In genomic region chr12:108741472-108741871, GRCm38 (mm10) we compare ENCODE assay signal across 22 mouse cellular contexts. TPM values are rescaled to one million over a fixed set of nuclear protein-coding genes. Genes with fewer than 3 reads are reported as not detected.
DNase-seq lines count a peak whose midpoint lies in the region.
"Had no signal": no experiment of that assay in that cellular context is flagged by ENCODE, and none has a peak within 500 bp of the region (broad histone marks: within the 10 kb centered on the region; RNA-seq: fewer than 3 reads in every experiment).

No protein-coding gene starts in this region.

- H3K4me3 ChIP-seq in heart, embryonic 10.5 days = no peak overlapping the region
- H3K4me3 ChIP-seq: embryonic facial prominence, embryonic 10.5 days; embryonic facial prominence, embryonic 12.5 days; forebrain, embryonic 10.5 days; forebrain, embryonic 12.5 days had no signal

- peak; percentile 1 for DNase-seq in embryo, embryonic 10 days (ENCODE audit: low spot score)
- DNase-seq in embryo, embryonic 11 days = no peak
- DNase-seq in heart, embryonic 10.5 days (ENCODE audit: low spot score) = peak; percentile 22
- DNase-seq in heart, postnatal 25 days (ENCODE audit: low spot score) = no peak
- peak; percentile 64 for DNase-seq in MN1 (ENCODE audit: low spot score)
- peak; percentile 89 for DNase-seq in fat pad, adult 2 months (ENCODE audit: extremely low read depth, low read depth, low spot score)
- no peak for DNase-seq in testis, postnatal 10 days (ENCODE audit: low spot score)
- DNase-seq: adrenal gland, adult 2 months; adrenal gland, postnatal 10 days; adrenal gland, postnatal 25 days; B cell, adult 2 months; cerebellum, adult 11-12 months; cerebellum, adult 2 months; cerebellum, adult 9-10 months; cerebellum, postnatal 10 days; cerebellum, postnatal 25 days had no signal

- H3K4me1 ChIP-seq in heart, embryonic 10.5 days = no peaks in the 10 kb centered on the region
- H3K4me1 ChIP-seq: embryonic facial prominence, embryonic 10.5 days; embryonic facial prominence, embryonic 12.5 days; forebrain, embryonic 10.5 days; forebrain, embryonic 12.5 days had no signal

- H3K9me3 ChIP-seq in heart, embryonic 10.5 days = no peaks in the 10 kb centered on the region
- H3K9me3 ChIP-seq: embryonic facial prominence, embryonic 10.5 days; embryonic facial prominence, embryonic 12.5 days; forebrain, embryonic 10.5 days; forebrain, embryonic 12.5 days had no signal

- no peak overlapping the region for H3K27ac ChIP-seq in heart, embryonic 10.5 days
- H3K27ac ChIP-seq: embryonic facial prominence, embryonic 10.5 days; embryonic facial prominence, embryonic 12.5 days; forebrain, embryonic 10.5 days; forebrain, embryonic 12.5 days had no signal

- WGBS in heart, embryonic 10.5 days = 80% methylated on average over 2 of the region's 2 CpGs

- H3K27me3 ChIP-seq in heart, embryonic 10.5 days (ENCODE audit: insufficient read depth, poor library complexity, severe bottlenecking) = no peaks in the 10 kb centered on the region
- H3K27me3 ChIP-seq: embryonic facial prominence, embryonic 12.5 days; forebrain, embryonic 12.5 days had no signal

- H3K36me3 ChIP-seq in heart, embryonic 10.5 days = no peaks in the 10 kb centered on the region
- H3K36me3 ChIP-seq: embryonic facial prominence, embryonic 10.5 days; embryonic facial prominence, embryonic 12.5 days; forebrain, embryonic 10.5 days; forebrain, embryonic 12.5 days; G1E had no signal

- intact Hi-C loops in heart, postnatal 25 days (cut with DNase I) = no loop called here

RNA-seq across cellular contexts. Expression of gene Degs2, which starts 39.4 kb away (rescaled TPM):
- 0.39 and 0.94 TPM in 2 replicates for polyA plus RNA-seq in heart, embryonic 10.5 days (2016; fragmentation: Nextera tagmentation; extraction: Ambion mirVana)
- total RNA-seq in heart, postnatal 25 days (2021) = under 1 TPM; 0.56 to 0.62 TPM
- total RNA-seq: adrenal gland, postnatal 10 days; adrenal gland, postnatal 25 days; CH12.LX; G1E had no signal
- polyA plus RNA-seq: G1E had no signal

RNA-seq across cellular contexts. Expression of gene Yy1, which starts 51.3 kb away (rescaled TPM):
- 11.8 and 17.5 TPM in 2 replicates for polyA plus RNA-seq in heart, embryonic 10.5 days (2016; fragmentation: Nextera tagmentation; extraction: Ambion mirVana)
- total RNA-seq in heart, postnatal 25 days (2021) = 10 to 100 TPM; 28.3 to 38.9 TPM

Comparison
In these comparisons a context has a peak if more than half of its experiments do, and no peak if none do; other contexts are left out.
1. DNase-seq: peak in embryo, embryonic 10 days (single experiment), heart, embryonic 10.5 days (single experiment), MN1 (single experiment) and fat pad, adult 2 months (single experiment); none in embryo, embryonic 11 days (single experiment), heart, postnatal 25 days (single experiment) and testis, postnatal 10 days (single experiment).